Mouse (Mus musculus) intestine, embryonic 16.5 days (tissue): ENCODE data around the gene Nckap5. TPM values are rescaled to one million over a fixed set of nuclear protein-coding genes. Genes with fewer than 3 reads are reported as not detected.

Experiments used
- ATAC-seq: fragments of 200-750 bp; cut with Nextera tagmentation; 2 replicates; pipeline ENCODE4 v1.8.0; 2017; ENCODE audit warnings: moderate TSS enrichment, moderate library complexity
- H3K27ac ChIP-seq: fragments of 300-500 bp; sonication (generic); 2 replicates; pipeline ENCODE4 v1.5.1; 2014; ENCODE audit warnings: mild to moderate bottlenecking, low read length
- H3K27me3 ChIP-seq: fragments of 300-500 bp; sonication (generic); replicated peaks from 2 replicates; pipeline ENCODE4 v1.6.1; 2014; ENCODE audit warnings: low read length, control low read depth, mixed read lengths; ENCODE audit not compliant: control insufficient read depth, insufficient read depth
- H3K36me3 ChIP-seq: fragments of 300-500 bp; sonication (generic); 2 replicates; pipeline ENCODE4 v1.6.1; 2014; ENCODE audit warnings: low read length, control low read depth; ENCODE audit not compliant: control insufficient read depth, insufficient read depth
- H3K4me1 ChIP-seq: fragments of 300-500 bp; sonication (generic); 2 replicates; pipeline ENCODE4 v1.6.1; 2014; ENCODE audit warnings: low read length, control low read depth, mixed read lengths; ENCODE audit not compliant: control insufficient read depth, insufficient read depth
- H3K4me2 ChIP-seq: fragments of 300-500 bp; sonication (generic); 2 replicates; pipeline ENCODE4 v1.6.1; 2014; ENCODE audit warnings: low read depth, low read length, control low read depth
- H3K4me3 ChIP-seq: fragments of 300-500 bp; sonication (generic); 2 replicates; pipeline ENCODE4 v1.5.1; 2014; ENCODE audit warnings: mild to moderate bottlenecking, low read length
- H3K9ac ChIP-seq: fragments of 300-500 bp; sonication (generic); 2 replicates; pipeline ENCODE4 v1.6.1; 2014; ENCODE audit warnings: low read depth, low read length
- H3K9me3 ChIP-seq: fragments of 300-500 bp; sonication (generic); 2 replicates; pipeline ENCODE4 v1.6.1; 2016; ENCODE audit warnings: low read length, control low read depth; ENCODE audit not compliant: control insufficient read depth
- WGBS: fragments of 180-500 bp; shearing (Covaris S2); extraction: QIAGEN DNeasy Blood & Tissue Kit; methylation state at CpG from one replicate; pipeline ENCODE4 v1.1.7; 2014; 5-methylcytosine and 5-hydroxymethylcytosine counted together
- polyA plus RNA-seq: library from polyadenylated mRNA; unstranded; fragments of >200 nt; fragmentation: Nextera tagmentation; extraction: Ambion mirVana; gene quantifications from 2 replicates; pipeline ENCODE4 v1.2.1, GENCODE M21; 2015

Gene Nckap5
- polyA plus RNA-seq, 1 experiment from 2014 or later: 11.5 TPM

DNA sequence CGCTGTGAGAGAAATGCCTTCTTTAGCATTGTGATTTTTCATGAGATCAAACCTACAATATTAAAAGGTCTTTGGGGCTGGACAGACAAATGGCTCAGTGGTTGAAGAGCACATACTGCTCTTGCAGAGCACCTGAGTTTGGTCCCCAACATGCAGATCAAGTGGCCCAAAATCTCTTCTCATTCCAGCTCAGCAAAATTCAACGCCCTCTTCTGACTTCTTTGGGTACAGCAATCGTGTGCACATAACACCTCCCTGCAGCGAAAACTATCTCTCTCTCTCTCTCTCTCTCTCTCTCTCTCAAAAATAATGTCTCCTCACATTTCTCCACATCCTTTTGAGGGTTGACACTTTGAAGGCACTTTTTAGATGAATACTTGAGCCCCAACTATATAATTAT lies 398.3 kb downstream of the Nckap5 start:
- no peak for ATAC-seq

DNA sequence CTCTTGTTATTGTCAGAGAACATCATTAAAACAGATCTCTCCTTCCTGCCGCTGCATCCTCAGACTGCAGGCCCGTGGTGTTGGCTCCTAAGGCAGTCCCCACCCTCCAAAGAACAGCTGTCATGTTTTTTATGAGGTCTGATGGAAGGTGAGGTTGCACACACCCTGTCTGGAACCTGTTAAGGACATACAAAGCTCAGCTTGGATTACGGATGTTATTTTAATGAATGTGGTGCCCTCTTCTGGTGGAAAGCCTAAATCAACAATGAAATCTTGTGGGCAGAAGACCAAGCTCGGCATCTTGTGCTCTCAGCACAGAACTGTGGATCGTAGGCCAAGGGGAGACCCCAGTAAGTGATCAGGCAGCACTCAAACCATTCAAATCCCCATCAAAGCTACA lies 399.0 kb downstream of the Nckap5 start:
- H3K4me1 ChIP-seq: no peaks in the 10 kb centered on the region
- no peak overlapping the region for H3K4me3 ChIP-seq
- H3K4me2 ChIP-seq: no peak overlapping the region
- no peaks in the 10 kb centered on the region for H3K27me3 ChIP-seq
- H3K27ac ChIP-seq: no peak overlapping the region
- no peak overlapping the region for H3K9ac ChIP-seq
- ATAC-seq: 0 out of 2 replicates have a peak, but pooled peaks have one; percentile 38
- no peaks in the 10 kb centered on the region for H3K9me3 ChIP-seq
- 21% methylated on average over 5 of the region's 5 CpGs for WGBS
- H3K36me3 ChIP-seq: no peaks in the 10 kb centered on the region

More for the DNA sequence above, 398.3 kb downstream of the Nckap5 start:
- no peak overlapping the region for H3K9ac ChIP-seq
- no peaks in the 10 kb centered on the region for H3K9me3 ChIP-seq
- H3K4me2 ChIP-seq: no peak overlapping the region
- H3K27ac ChIP-seq: no peak overlapping the region
- no peak overlapping the region for H3K4me3 ChIP-seq
- H3K36me3 ChIP-seq: no peaks in the 10 kb centered on the region
- 91% methylated on average over 4 of the region's 4 CpGs for WGBS
- no peaks in the 10 kb centered on the region for H3K27me3 ChIP-seq
- no peaks in the 10 kb centered on the region for H3K4me1 ChIP-seq

DNA sequence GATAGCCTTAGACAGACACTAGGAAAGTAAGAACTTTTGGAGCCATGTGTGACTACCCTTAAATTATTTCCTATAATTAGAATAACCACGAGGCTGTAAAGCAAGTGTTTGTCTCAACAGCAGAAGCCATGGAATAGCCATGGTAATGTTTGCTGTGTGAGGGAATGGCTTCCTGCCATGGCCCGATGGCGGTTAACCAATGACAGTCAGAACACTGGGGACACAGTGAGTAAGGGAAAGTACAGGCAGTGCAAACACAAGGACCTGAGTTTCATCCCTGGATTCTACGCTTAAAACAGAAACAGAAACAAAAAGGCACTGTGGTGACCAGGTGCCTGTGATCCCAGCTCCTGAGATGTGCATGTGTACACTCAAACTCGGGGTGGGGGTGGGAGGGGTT lies 419.2 kb downstream of the Nckap5 start:
- no peak overlapping the region for H3K4me2 ChIP-seq
- H3K27ac ChIP-seq: no peak overlapping the region
- no peak overlapping the region for H3K4me3 ChIP-seq
- H3K9me3 ChIP-seq: no peaks in the 10 kb centered on the region
- H3K9ac ChIP-seq: no peak overlapping the region
- ATAC-seq: no peak
- no peaks in the 10 kb centered on the region for H3K4me1 ChIP-seq
- H3K27me3 ChIP-seq: no peaks in the 10 kb centered on the region
- no peaks in the 10 kb centered on the region for H3K36me3 ChIP-seq
- WGBS: 69% methylated on average over 5 of the region's 5 CpGs

DNA sequence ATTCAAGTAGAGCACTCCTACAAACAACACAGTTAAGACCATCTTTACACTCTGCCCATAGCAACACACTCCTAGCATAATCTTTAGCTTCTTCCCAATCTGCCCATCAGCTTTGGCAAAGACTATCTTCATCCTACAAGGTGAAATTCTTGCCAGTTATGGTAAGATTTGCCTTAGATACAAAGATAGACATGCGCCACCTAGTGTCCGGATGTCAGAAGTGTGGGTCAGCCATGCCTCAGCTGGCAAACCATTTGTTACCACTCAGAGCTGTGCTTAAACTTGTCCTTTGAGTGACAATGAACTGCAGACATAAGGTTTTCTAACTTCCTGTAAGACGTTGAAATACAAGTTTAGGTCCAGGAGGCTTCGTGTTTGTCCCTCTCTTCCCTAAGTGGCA lies 422.7 kb downstream of the Nckap5 start:
- no peaks in the 10 kb centered on the region for H3K27me3 ChIP-seq
- 11% methylated on average over 4 of the region's 4 CpGs for WGBS
- H3K36me3 ChIP-seq: no peaks in the 10 kb centered on the region

DNA sequence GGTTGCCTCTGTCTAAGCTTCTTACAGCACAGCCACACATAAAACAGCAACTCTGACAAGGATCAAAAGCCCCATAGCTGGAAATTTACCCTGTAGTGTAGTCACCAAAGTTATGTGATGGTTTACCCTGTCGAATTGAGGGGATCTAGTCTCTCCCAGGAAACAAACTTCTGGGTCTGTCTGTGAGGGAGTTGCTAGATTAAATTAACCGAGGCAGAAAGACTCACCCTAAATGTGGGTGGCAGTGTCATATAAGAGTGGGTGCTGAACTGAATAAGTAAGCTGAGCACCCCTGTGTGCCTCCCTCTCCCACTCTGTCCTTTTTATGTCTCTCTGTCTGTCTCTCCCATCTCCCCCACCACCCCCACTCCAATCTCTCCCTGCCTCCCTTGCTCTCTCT lies 425.1 kb downstream of the Nckap5 start:
- Histone ChIP-seq H3K9me3 (no peaks in the 10 kb centered on the region), H3K36me3 (no peaks in the 10 kb centered on the region), H3K27me3 (no peaks in the 10 kb centered on the region), H3K4me1 (no peaks in the 10 kb centered on the region), H3K4me3 (no peak overlapping the region), H3K27ac (no peak overlapping the region), H3K9ac (no peak overlapping the region), H3K4me2 (no peak overlapping the region)
- no peak for ATAC-seq
- 76% methylated on average over 2 of the region's 2 CpGs for WGBS

More for the DNA sequence above, 422.7 kb downstream of the Nckap5 start:
- H3K4me2 ChIP-seq: no peak overlapping the region
- H3K9me3 ChIP-seq: no peaks in the 10 kb centered on the region
- ATAC-seq: no peak
- H3K27ac ChIP-seq: no peak overlapping the region
- no peak overlapping the region for H3K4me3 ChIP-seq
- H3K4me1 ChIP-seq: no peaks in the 10 kb centered on the region
- H3K9ac ChIP-seq: no peak overlapping the region

DNA sequence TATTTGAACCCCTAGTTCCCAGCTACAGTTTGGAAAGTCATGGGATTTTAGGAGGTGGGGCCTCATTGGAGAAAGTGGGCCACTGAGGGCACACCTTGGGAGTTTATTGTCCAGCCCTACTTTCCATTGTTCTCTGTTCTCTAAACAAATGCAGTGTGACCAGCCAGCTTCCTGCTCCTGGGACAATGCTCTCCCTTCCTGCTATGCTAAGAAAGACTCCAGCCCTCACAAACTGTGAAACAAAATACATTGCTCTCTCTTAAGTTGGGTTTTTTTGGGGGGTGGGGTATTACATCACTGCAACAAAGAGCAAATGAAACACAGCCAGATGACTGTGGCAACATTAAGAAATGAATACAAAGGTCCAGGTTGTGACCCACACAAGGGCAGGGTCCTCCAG lies 426.6 kb downstream of the Nckap5 start:
- no peak for ATAC-seq
- Histone ChIP-seq H3K4me1 (no peaks in the 10 kb centered on the region), H3K9me3 (no peaks in the 10 kb centered on the region), H3K36me3 (no peaks in the 10 kb centered on the region), H3K27ac (no peak overlapping the region), H3K4me2 (no peak overlapping the region), H3K27me3 (no peaks in the 10 kb centered on the region), H3K4me3 (no peak overlapping the region), H3K9ac (no peak overlapping the region)

DNA sequence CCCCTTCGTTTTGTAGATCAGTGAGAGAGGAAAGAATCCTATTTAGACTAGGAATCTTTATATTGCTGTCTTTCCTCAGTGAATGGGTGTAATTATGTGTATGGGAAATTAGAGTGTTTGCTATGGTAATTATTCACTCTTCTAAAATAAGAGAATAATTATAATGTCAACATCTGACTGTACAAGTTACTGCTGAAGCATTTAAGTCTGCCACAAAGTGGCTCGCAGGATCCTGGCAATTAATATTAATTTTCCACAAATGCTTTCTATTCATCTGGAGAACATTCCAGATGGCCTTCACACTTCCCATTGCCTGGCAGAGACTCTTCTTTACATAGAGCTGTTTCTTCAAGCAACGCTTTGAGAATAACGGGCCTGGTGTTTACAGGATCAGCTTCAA lies 439.4 kb downstream of the Nckap5 start:
- Histone ChIP-seq H3K27ac (no peak overlapping the region), H3K36me3 (no peaks in the 10 kb centered on the region), H3K4me2 (no peak overlapping the region), H3K9ac (no peak overlapping the region), H3K9me3 (no peaks in the 10 kb centered on the region), H3K4me1 (no peaks in the 10 kb centered on the region), H3K27me3 (no peaks in the 10 kb centered on the region), H3K4me3 (no peak overlapping the region)
- no peak for ATAC-seq
- WGBS: 50% methylated on average over 4 of the region's 4 CpGs

DNA sequence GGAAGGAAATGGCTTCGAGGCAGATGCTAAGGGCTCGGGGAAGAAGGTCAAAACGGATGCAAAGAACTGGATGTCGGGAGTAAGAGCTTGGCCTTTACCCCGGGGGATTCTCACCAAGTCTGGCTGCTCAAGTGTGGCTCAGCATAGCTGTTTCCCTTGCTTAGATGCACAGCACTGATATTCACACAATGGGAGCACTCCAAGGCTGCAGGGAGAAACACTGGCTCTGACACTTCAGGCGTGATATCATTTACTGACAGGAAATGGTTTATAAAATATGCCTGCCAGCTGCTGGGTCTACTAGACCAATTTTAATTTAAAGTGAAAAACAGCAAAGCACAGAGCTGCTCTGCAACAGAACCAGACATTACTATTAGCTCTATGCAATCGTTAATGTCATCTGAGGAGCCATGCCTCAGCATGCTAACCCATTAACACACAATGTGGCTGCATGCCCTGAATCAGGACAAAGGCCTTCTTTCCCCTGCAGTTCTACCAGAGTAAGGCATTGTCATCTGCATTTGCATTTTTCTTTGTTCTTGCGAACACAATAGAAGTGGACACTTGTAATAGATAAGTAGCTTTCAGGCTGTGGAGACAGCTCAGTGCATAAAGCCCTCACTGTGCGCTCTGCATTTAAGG lies 453.1 kb downstream of the Nckap5 start:
- no peak for ATAC-seq
- no peaks in the 10 kb centered on the region for H3K27me3 ChIP-seq
- no peak overlapping the region for H3K27ac ChIP-seq
- H3K36me3 ChIP-seq: no peaks in the 10 kb centered on the region
- H3K4me3 ChIP-seq: no peak overlapping the region
- WGBS: 70% methylated on average over 9 of the region's 9 CpGs
- H3K4me2 ChIP-seq: no peak overlapping the region
- no peaks in the 10 kb centered on the region for H3K9me3 ChIP-seq
- no peaks in the 10 kb centered on the region for H3K4me1 ChIP-seq
- no peak overlapping the region for H3K9ac ChIP-seq

DNA sequence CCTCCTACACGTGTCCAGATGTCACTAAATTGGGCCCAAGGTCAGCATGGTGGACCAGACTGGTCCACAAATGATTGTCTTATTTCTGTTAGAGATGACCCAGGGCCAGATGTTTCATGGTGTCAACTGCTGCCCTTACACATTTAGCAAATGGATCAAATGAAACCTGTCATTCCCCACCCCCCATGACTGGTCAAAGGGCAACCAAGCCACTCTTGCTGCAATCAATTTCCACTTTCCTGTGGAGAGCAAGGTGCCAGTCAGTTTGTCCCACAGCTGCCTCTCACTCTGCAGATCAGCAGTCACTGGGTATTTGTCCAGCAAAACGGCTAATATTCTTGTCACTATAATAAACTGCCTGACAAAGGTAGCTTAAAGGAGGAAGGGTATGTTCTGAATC lies 463.9 kb downstream of the Nckap5 start:
- no peak for ATAC-seq
- Histone ChIP-seq H3K4me2 (no peak overlapping the region), H3K27me3 (no peaks in the 10 kb centered on the region), H3K27ac (no peak overlapping the region), H3K36me3 (no peaks in the 10 kb centered on the region), H3K4me1 (no peaks in the 10 kb centered on the region), H3K9me3 (no peaks in the 10 kb centered on the region), H3K9ac (no peak overlapping the region), H3K4me3 (no peak overlapping the region)
- WGBS: 58% methylated on average over 2 of the region's 2 CpGs

DNA sequence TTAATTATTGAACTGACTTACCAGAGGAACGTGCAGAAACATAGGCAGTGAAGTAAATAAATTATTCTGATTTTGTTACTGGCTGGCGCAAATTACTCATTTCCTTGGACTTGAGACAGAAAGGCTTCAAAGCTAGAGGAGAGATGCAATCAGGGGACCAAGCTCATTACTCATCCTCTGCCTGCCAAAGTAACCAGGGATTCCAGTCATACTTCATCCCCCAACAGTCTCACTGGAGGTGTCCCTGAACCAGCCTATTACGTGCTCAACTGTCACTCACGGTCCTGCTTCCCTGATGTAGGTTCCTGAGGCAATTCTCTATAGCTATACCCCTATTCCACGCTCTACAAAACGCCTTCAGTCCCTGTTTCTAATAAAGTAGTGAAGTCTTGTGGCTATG lies 466.0 kb downstream of the Nckap5 start:
- Histone ChIP-seq H3K4me3 (no peak overlapping the region), H3K27ac (no peak overlapping the region), H3K27me3 (no peaks in the 10 kb centered on the region), H3K9me3 (no peaks in the 10 kb centered on the region), H3K36me3 (no peaks in the 10 kb centered on the region), H3K4me2 (no peak overlapping the region), H3K9ac (no peak overlapping the region), H3K4me1 (no peaks in the 10 kb centered on the region)
- no peak for ATAC-seq
- WGBS: 72% methylated on average over 6 of the region's 6 CpGs
